Mouse (Mus musculus) bone marrow macrophage, adult 2 months (primary cell): ENCODE results near the gene Chil1. TPM values are rescaled to one million over a fixed set of nuclear protein-coding genes. Genes with fewer than 3 reads are reported as not detected.

Experiments
- H3K27ac ChIP-seq: 2 replicates; pipeline ENCODE4 v1.5.1; 2012; ENCODE audit warnings: low read depth, low read length; ENCODE audit not compliant: insufficient read depth
- H3K4me1 ChIP-seq: 2 replicates; pipeline ENCODE4 v1.6.1; 2012; ENCODE audit warnings: low read length; ENCODE audit not compliant: control insufficient read depth, insufficient read depth
- H3K4me3 ChIP-seq: 2 replicates; pipeline ENCODE4 v1.5.1; 2012; ENCODE audit warnings: mild to moderate bottlenecking, low read length, moderate library complexity; ENCODE audit not compliant: insufficient read depth
- CTCF ChIP-seq: IDR thresholded peaks from 2 replicates; pipeline ENCODE4 v1.5.1; 2012; ENCODE audit warnings: low read depth, mild to moderate bottlenecking, low read length, moderate library complexity
- POLR2A ChIP-seq: IDR thresholded peaks from 2 replicates; pipeline ENCODE4 v1.6.1; 2012; ENCODE audit warnings: mild to moderate bottlenecking, low read depth, low read length, borderline replicate concordance
- polyA plus RNA-seq: library from polyadenylated mRNA; stranded (reverse); fragments of >200 nt; gene quantifications from 2 replicates; pipeline ENCODE4 v1.2.4, GENCODE M21; 2012; ENCODE audit not compliant: missing spikeins, insufficient read depth, insufficient read length

The Chil1 gene
- polyA plus RNA-seq, 1 experiment = not detected

- no peaks in the 10 kb centered on the region for H3K4me1 ChIP-seq
- TF ChIP-seq POLR2A = no peak
- no peak for TF ChIP-seq CTCF
- no peak overlapping the region for H3K4me3 ChIP-seq
- no peak overlapping the region for H3K27ac ChIP-seq
These were observed 34.0 kb downstream of the Chil1 start for GRCm38 (mm10) chr1:134215751-134216628.

GRCm38 (mm10) chr1:134216629-134216971, 34.6 kb downstream of the Chil1 start:
- Histone ChIP-seq H3K4me3 (no peak overlapping the region), H3K27ac (no peak overlapping the region), H3K4me1 (no peaks in the 10 kb centered on the region)
- TF ChIP-seq CTCF = no peak
- TF ChIP-seq POLR2A = no peak

GRCm38 (mm10) chr1:134217028-134217481, 35.1 kb downstream of the Chil1 start:
- Histone ChIP-seq H3K4me3 (no peak overlapping the region), H3K27ac (no peak overlapping the region), H3K4me1 (no peaks in the 10 kb centered on the region)
- TF ChIP-seq POLR2A = no peak
- no peak for TF ChIP-seq CTCF

GRCm38 (mm10) chr1:134217942-134218341, 36.0 kb downstream of the Chil1 start:
- Histone ChIP-seq H3K4me3 (no peak overlapping the region), H3K27ac (no peak overlapping the region), H3K4me1 (no peaks in the 10 kb centered on the region)
- TF ChIP-seq POLR2A (no peak), CTCF (no peak)

GRCm38 (mm10) chr1:134219608-134220007, 37.6 kb downstream of the Chil1 start:
- no peak for TF ChIP-seq CTCF
- TF ChIP-seq POLR2A = no peak
- no peaks in the 10 kb centered on the region for H3K4me1 ChIP-seq
- H3K27ac ChIP-seq = no peak overlapping the region
- no peak overlapping the region for H3K4me3 ChIP-seq

- H3K27ac ChIP-seq = no peak overlapping the region
- H3K4me3 ChIP-seq = no peak overlapping the region
- TF ChIP-seq CTCF (no peak), POLR2A (no peak)
- no peaks in the 10 kb centered on the region for H3K4me1 ChIP-seq
These were observed 39.2 kb downstream of the Chil1 start for GRCm38 (mm10) chr1:134221172-134221571.

- Histone ChIP-seq H3K4me3 (no peak overlapping the region), H3K4me1 (no peaks in the 10 kb centered on the region), H3K27ac (no peak overlapping the region)
- TF ChIP-seq CTCF = no peak
- TF ChIP-seq POLR2A = no peak
These were observed 40.4 kb downstream of the Chil1 start for GRCm38 (mm10) chr1:134222122-134223055.

GRCm38 (mm10) chr1:134224649-134225227, 42.8 kb downstream of the Chil1 start:
- Histone ChIP-seq H3K4me1 (no peaks in the 10 kb centered on the region), H3K4me3 (no peak overlapping the region), H3K27ac (no peak overlapping the region)
- no peak for TF ChIP-seq POLR2A

GRCm38 (mm10) chr1:134225375-134225774, 43.4 kb downstream of the Chil1 start:
- Histone ChIP-seq H3K4me3 (no peak overlapping the region), H3K27ac (no peak overlapping the region), H3K4me1 (no peaks in the 10 kb centered on the region)
- TF ChIP-seq POLR2A (no peak), CTCF (no peak)
